Mouse (Mus musculus) limb, embryonic 11.5 days (tissue): ENCODE results near the gene Pet117. TPM values are rescaled to one million over a fixed set of nuclear protein-coding genes. Genes with fewer than 3 reads are reported as not detected.
"Not testable (repeated sequence)": the region's sequence is repeated elsewhere in the genome, so short reads cannot be mapped to it uniquely, and the experiment has no call there.

Source experiments
- ATAC-seq: fragments of 200-750 bp; cut with Nextera tagmentation; 2 replicates; pipeline ENCODE4 v1.8.0; 2017; ENCODE audit warnings: low read depth; ENCODE audit not compliant: insufficient number of reproducible peaks, low FRiP score, low TSS enrichment
- DNase-seq: peaks from one replicate; pipeline ENCODE4 v3.0.0-alpha.2; 2015; ENCODE audit warnings: low spot score
- H3K27ac ChIP-seq: fragments of 300-500 bp; sonication (generic); replicated peaks from 2 replicates; pipeline ENCODE4 v1.5.1; 2014; ENCODE audit warnings: low read depth, mild to moderate bottlenecking, low read length
- H3K27me3 ChIP-seq: fragments of 300-500 bp; sonication (generic); 2 replicates; pipeline ENCODE4 v1.6.1; 2014; ENCODE audit warnings: mild to moderate bottlenecking, low read length, mixed read lengths; ENCODE audit not compliant: control insufficient read depth, insufficient read depth
- H3K36me3 ChIP-seq: fragments of 300-500 bp; sonication (generic); 2 replicates; pipeline ENCODE4 v1.6.1; 2014; ENCODE audit warnings: mild to moderate bottlenecking, low read length, moderate library complexity, mixed read lengths; ENCODE audit not compliant: control insufficient read depth, insufficient read depth
- H3K4me1 ChIP-seq: fragments of 300-500 bp; sonication (generic); 2 replicates; pipeline ENCODE4 v1.6.1; 2014; ENCODE audit warnings: low read length, mixed read lengths; ENCODE audit not compliant: control insufficient read depth, insufficient read depth
- H3K4me2 ChIP-seq: fragments of 300-500 bp; sonication (generic); 2 replicates; pipeline ENCODE4 v1.6.1; 2014; ENCODE audit warnings: low read depth, mild to moderate bottlenecking, moderate library complexity; ENCODE audit not compliant: severe bottlenecking
- H3K4me3 ChIP-seq: fragments of 300-500 bp; sonication (generic); 2 replicates; pipeline ENCODE4 v1.5.1; 2014; ENCODE audit warnings: low read depth, low read length
- H3K9ac ChIP-seq: fragments of 300-500 bp; sonication (generic); 2 replicates; pipeline ENCODE4 v1.6.1; 2014; ENCODE audit warnings: mild to moderate bottlenecking, low read length
- H3K9me3 ChIP-seq: fragments of 300-500 bp; sonication (generic); 2 replicates; pipeline ENCODE4 v1.6.1; 2016; ENCODE audit warnings: low read length; ENCODE audit not compliant: control insufficient read depth
- WGBS: fragments of 180-500 bp; shearing (Covaris S2); extraction: QIAGEN DNeasy Blood & Tissue Kit; methylation state at CpG from one replicate; pipeline ENCODE4 v1.1.7; 2014; 5-methylcytosine and 5-hydroxymethylcytosine counted together
- polyA plus RNA-seq: library from polyadenylated mRNA; unstranded; fragments of >200 nt; fragmentation: Nextera tagmentation; extraction: Ambion mirVana; gene quantifications from 2 replicates; pipeline ENCODE4 v1.2.1, GENCODE M21; 2014

The Pet117 gene
- polyA plus RNA-seq, 1 experiment from 2014 or later: 1.7 TPM

DNA sequence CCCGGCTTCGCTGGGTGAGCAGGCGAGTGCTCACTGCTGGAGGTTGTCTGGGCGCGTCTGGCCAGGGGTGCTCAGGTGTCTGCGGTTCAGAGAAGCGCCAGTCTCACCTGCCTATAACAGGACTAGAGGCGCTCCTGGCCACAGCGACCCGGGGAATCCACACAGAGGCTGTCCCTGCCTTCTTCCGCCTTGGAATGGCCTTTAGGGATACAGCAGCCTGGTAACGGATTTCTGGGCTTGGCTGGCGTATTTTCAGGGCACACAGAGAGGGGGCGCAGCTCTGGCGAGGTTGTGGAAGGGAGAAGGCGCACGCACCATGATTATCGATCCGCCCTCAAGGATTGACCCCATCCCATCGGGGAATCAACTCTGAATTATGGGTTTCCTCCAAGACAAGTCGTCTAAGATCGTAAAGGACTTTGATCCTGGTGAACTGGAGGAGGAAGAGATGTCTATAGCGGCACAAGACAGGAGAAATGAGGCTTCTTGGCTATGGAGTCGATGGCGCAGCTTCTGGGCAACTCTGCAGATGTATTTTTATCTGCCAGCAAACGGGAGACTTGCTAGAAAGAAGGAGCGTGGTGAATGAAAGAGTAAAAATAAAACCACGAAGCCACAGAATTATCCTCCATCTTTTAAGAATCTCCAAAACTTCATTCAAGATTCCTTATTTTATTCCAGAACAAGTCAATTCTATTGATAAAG is 35.5 kb upstream of the Pet117 start:
- Histone ChIP-seq H3K4me3 (0 out of 2 replicates have a peak overlapping the region, but pooled peaks have one; percentile 3), H3K9me3 (no peaks in the 10 kb centered on the region), H3K4me1 (peaks cover 21% of the 10 kb centered on the region), H3K27ac (no peak overlapping the region), H3K27me3 (peaks cover 49% of the 10 kb centered on the region), H3K4me2 (peak overlapping the region; percentile 25; the same call in 1 of the 2 replicates), H3K36me3 (no peaks in the 10 kb centered on the region), H3K9ac (no peak overlapping the region)
- DNase-seq (peak; percentile 57), ATAC-seq (no peak)
- 8% methylated on average over 28 of the region's 28 CpGs for WGBS

DNA sequence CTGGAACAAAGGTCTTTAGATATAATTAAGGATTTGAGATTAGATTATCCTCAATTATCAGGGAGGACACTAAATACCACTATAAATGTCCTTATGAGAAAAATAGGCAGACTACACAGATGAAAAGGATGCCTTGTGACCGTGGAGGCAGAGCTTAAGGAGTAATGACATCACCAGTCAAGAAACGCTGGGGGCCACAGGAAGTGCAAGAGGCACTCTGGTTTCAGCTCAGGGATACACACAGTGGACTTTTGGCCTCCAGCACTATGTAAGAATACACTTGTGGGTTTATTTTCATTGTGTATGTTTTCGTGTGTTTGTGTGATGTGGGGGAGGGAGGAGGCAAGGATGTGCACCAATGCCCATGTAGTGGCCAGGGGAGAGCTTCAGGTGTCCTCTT is 31.6 kb upstream of the Pet117 start:
- H3K9ac ChIP-seq: no peak overlapping the region
- H3K4me3 ChIP-seq: no peak overlapping the region
- no peak for DNase-seq
- no peak for ATAC-seq
- peaks cover 14% of the 10 kb centered on the region for H3K27me3 ChIP-seq
- no peak overlapping the region for H3K4me2 ChIP-seq
- H3K4me1 ChIP-seq: peaks cover 2% of the 10 kb centered on the region; the same call in 1 of the 2 replicates
- no peaks in the 10 kb centered on the region for H3K9me3 ChIP-seq
- WGBS: 67% methylated on average over 3 of the region's 3 CpGs
- H3K27ac ChIP-seq: no peak overlapping the region
- H3K36me3 ChIP-seq: no peaks in the 10 kb centered on the region

DNA sequence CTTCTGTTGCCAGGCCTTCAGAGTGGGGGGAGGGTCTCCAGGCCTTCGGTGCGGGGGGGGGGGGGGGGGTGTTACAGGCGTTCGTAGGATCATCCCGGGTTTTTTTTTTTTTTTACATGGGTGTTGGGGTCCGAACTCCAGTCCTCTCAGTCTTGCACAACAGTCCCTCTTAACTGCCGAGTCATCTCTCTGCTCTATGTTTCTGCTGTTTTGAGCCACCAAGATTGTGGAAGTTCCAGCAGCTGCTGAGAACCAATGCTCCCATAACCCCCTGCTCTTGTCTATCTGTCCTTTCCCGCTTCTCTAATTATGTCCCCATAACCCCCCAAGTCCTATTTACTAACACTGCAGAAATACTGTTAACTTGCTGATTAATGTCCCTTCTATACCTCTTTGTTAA is 31.1 kb upstream of the Pet117 start:
- no peak overlapping the region for H3K27ac ChIP-seq
- H3K9ac ChIP-seq: no peak overlapping the region
- peaks cover 10% of the 10 kb centered on the region for H3K27me3 ChIP-seq
- H3K4me2 ChIP-seq: no peak overlapping the region
- no peaks in the 10 kb centered on the region for H3K9me3 ChIP-seq
- H3K4me3 ChIP-seq: no peak overlapping the region
- 0 out of 2 replicates have a peak, but pooled peaks cover 2% of the 10 kb centered on the region for H3K4me1 ChIP-seq
- H3K36me3 ChIP-seq: no peaks in the 10 kb centered on the region
- WGBS: 75% methylated on average over 8 of the region's 8 CpGs
- no peak for ATAC-seq
- no peak for DNase-seq

DNA sequence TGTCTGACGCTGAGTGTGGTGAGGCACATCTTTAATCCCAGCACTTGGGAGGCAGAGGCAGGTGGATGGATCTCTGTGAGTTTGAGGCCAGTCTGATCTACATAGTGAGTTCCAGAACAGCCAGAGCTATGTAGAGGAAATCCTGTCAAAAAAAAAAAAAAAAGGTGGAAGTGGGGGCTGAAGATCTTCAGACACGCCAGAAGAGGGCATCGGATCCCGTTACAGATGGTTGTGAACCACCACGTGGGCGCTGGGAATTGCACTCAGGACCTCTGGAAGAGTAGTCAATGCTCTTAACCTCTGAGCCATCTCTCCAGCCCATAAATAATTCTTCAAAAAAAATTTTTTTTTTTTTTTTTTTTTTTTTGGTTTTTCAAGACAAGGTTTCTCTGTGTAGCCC is 30.6 kb upstream of the Pet117 start:
- not testable (repeated sequence) for H3K9ac ChIP-seq, H3K4me2 ChIP-seq, H3K9me3 ChIP-seq, ATAC-seq, H3K4me1 ChIP-seq, H3K36me3 ChIP-seq, H3K27ac ChIP-seq, H3K27me3 ChIP-seq, H3K4me3 ChIP-seq, DNase-seq
- WGBS: 71% methylated on average over 6 of the region's 6 CpGs

DNA sequence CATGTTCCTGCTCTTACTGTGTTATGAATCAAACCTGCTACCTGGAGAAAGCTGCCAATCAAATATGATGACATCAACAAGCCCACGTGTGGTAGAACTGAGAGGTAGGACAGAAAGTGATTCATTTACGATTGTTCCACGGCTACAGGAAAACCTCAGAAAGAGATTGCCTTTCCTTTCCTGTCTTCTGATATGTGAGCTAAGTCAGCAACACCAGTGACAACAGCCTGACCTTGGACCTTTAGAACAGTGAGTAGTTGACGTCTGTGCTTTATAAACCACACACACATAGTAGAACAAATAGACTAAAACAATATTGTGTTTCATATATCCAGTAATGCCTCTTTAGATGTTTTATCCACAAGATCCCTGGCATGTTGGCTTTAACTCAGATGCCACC is 25.6 kb upstream of the Pet117 start:
- DNase-seq (no peak), ATAC-seq (no peak)
- H3K4me3 ChIP-seq: no peak overlapping the region
- no peak overlapping the region for H3K27ac ChIP-seq
- no peaks in the 10 kb centered on the region for H3K4me1 ChIP-seq
- 79% methylated on average over 4 of the region's 4 CpGs for WGBS
- no peaks in the 10 kb centered on the region for H3K36me3 ChIP-seq
- no peaks in the 10 kb centered on the region for H3K9me3 ChIP-seq
- no peak overlapping the region for H3K9ac ChIP-seq
- no peak overlapping the region for H3K4me2 ChIP-seq
- H3K27me3 ChIP-seq: no peaks in the 10 kb centered on the region

DNA sequence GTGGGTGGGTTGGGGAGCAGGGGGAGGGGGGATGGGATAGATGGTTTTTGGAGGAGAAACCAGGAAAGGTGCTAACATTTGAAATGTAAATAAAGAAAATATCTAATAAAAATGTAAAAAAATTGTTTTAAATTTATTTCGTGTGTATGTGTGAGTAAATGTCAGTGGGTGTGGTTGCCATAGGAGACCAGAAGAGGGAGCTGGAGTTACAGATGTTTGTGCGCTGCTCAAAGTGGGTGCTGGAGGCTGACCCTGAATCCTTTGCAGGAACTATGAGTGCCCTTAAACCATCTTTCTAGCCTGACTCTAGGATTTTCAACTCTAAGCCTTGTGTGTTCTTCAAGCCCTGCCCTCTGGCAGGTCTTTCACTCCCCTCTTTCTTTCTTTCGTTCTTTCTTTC is 20.3 kb upstream of the Pet117 start:
- H3K4me1 ChIP-seq: no peaks in the 10 kb centered on the region
- ATAC-seq (no peak), DNase-seq (no peak)
- H3K4me2 ChIP-seq: no peak overlapping the region
- WGBS: 62% methylated on average over 3 of the region's 3 CpGs
- H3K4me3 ChIP-seq: no peak overlapping the region
- H3K9ac ChIP-seq: no peak overlapping the region
- H3K27me3 ChIP-seq: no peaks in the 10 kb centered on the region
- no peaks in the 10 kb centered on the region for H3K36me3 ChIP-seq
- no peak overlapping the region for H3K27ac ChIP-seq
- no peaks in the 10 kb centered on the region for H3K9me3 ChIP-seq

DNA sequence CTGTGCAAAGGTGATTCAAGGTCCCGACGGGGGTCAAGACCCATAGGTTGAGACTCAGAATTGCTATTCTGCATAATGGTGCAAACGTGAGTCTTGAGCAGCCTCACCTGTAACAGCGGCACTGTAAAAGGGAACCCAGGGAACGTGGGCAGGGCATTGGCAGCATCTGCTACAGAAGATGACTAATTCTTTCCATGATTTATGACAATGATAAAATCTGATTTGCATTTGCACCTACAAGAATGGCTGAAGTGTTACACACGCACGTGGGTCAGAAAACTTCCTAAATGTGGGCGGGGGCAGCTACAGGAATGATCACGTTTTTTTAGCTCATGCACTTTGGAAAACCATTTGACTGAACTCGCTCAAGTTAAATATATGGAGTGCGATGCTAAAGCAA is 16.0 kb upstream of the Pet117 start:
- no peak overlapping the region for H3K9ac ChIP-seq
- H3K27ac ChIP-seq: no peak overlapping the region
- H3K4me1 ChIP-seq: no peaks in the 10 kb centered on the region
- H3K4me3 ChIP-seq: no peak overlapping the region
- H3K27me3 ChIP-seq: no peaks in the 10 kb centered on the region
- 81% methylated on average over 11 of the region's 11 CpGs for WGBS
- no peaks in the 10 kb centered on the region for H3K36me3 ChIP-seq
- no peak overlapping the region for H3K4me2 ChIP-seq
- DNase-seq (no peak), ATAC-seq (no peak)
- no peaks in the 10 kb centered on the region for H3K9me3 ChIP-seq

DNA sequence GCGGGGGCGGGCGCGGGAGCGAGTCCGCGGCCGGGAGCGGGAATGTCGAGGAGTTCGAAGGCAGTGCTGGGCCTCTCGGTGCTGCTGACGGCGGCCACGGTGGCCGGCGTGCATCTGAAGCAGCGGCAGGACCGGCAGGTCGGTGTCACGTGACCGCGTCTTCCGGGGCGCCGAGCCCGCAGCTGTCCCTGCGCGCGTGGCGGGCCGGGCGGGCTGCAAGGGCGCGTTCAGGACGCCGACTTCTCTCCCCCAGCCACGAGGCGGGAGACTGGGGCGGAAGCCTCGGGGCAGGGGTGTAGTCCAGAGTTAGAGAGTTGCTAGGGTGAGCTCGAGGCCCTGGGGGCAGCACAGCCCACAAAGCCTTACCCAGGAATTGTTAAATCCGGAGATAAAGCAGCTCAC is 225 bp downstream of the Pet117 start:
- ATAC-seq: peak; percentile 84
- Histone ChIP-seq H3K4me1 (no peaks in the 10 kb centered on the region), H3K27ac (peak overlapping the region; percentile 89), H3K4me3 (peak overlapping the region; percentile 91), H3K9ac (peak overlapping the region; percentile 93), H3K4me2 (peak overlapping the region; percentile 69), H3K9me3 (no peaks in the 10 kb centered on the region), H3K27me3 (no peaks in the 10 kb centered on the region), H3K36me3 (peaks cover 4% of the 10 kb centered on the region)
- DNase-seq: no peak
- WGBS: under 1% methylated on average over 43 of the region's 43 CpGs

DNA sequence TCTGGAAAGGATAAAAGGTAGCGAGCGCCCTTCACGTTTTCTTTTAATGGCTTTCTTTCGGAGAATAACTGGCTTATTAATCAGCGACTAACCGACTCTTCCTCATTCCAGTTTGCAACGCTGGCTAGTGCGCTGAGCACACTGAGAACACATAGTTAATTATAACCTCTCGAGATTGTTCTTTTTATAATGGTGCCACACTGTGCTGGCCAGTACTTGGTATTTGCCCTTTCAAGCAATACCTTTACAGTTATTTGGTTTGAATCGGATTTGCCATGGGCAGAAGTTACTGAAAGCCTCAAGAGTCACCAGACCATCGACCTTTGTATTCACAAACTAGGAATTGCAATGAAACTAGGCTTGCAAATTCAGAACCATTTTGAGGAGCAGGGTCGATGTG is 715 bp downstream of the Pet117 start:
- peak overlapping the region; percentile 69 for H3K4me2 ChIP-seq
- H3K9ac ChIP-seq: peak overlapping the region; percentile 93
- peak overlapping the region; percentile 89; the same call in 1 of the 2 replicates for H3K27ac ChIP-seq
- H3K27me3 ChIP-seq: no peaks in the 10 kb centered on the region
- no peaks in the 10 kb centered on the region for H3K4me1 ChIP-seq
- WGBS: 3% methylated on average over 12 of the region's 12 CpGs
- no peaks in the 10 kb centered on the region for H3K9me3 ChIP-seq
- peaks cover 7% of the 10 kb centered on the region for H3K36me3 ChIP-seq
- DNase-seq: no peak
- peak overlapping the region; percentile 91 for H3K4me3 ChIP-seq
- no peak for ATAC-seq
